Mouse (Mus musculus) gonadal fat pad, adult 2 months (tissue): ENCODE data around the gene Exoc8. TPM values are rescaled to one million over a fixed set of nuclear protein-coding genes. Genes with fewer than 3 reads are reported as not detected.

Source experiments
- DNase-seq: peaks from one replicate; pipeline ENCODE4 v3.0.0-alpha.2; 2012; ENCODE audit warnings: low read depth
- polyA plus RNA-seq: library from polyadenylated mRNA; depleted of rRNA; stranded (reverse); fragments of >200 nt; gene quantifications from 2 replicates; pipeline ENCODE4 v1.2.3, GENCODE M21; 2012; rRNA removed

The Exoc8 gene
- polyA plus RNA-seq, 1 experiment: 8.7 TPM

GRCm38 (mm10) chr8:124853511-124853910 lies 44.0 kb downstream of the Exoc8 start:
- no peak for DNase-seq

GRCm38 (mm10) chr8:124845573-124845972 lies 51.9 kb downstream of the Exoc8 start:
- no peak for DNase-seq

DNA sequence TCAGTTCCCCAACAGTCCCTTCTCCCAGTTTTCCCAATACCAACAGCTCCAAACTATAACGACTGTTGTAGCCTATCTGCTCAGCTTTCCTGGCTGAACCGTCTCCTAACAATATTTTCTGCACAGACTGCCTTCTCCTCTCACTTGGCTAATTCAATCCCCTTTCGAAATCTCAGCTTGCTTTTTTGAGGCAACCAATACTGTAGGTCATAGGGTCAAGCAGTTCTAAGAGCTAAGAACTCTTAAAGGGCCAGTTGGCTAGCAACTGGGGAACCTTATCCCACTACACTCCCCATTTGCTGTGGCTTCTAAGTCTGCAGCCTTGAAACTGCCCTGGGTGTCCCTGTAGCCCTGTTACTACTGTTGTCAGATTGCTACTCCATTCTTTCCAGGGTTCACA lies 52.4 kb downstream of the Exoc8 start:
- no peak for DNase-seq

Other genes starting within 250 kb of the Exoc8 start
- gene 2310022B05Rik, start 234.3 kb downstream of the Exoc8 start, polyA plus RNA-seq: 25.8 and 32.1 TPM in 2 replicates
- 24.7 and 25.1 TPM in 2 replicates for gene Ttc13, start 175.7 kb downstream of the Exoc8 start, polyA plus RNA-seq
- gene Arv1, start 175.6 kb downstream of the Exoc8 start, polyA plus RNA-seq: 13.3 and 18.3 TPM in 2 replicates
- 5.9 and 7.8 TPM in 2 replicates for gene Fam89a, start 145.9 kb downstream of the Exoc8 start, polyA plus RNA-seq
- 4.3 and 5.4 TPM in 2 replicates for gene Trim67, start 104.6 kb downstream of the Exoc8 start, polyA plus RNA-seq
- 106 and 129 TPM in 2 replicates for gene Gnpat, start 34.7 kb downstream of the Exoc8 start, polyA plus RNA-seq
- 10.1 and 10.5 TPM in 2 replicates for gene 2810004N23Rik, start 34.6 kb downstream of the Exoc8 start, polyA plus RNA-seq
- gene Sprtn, start 181 bp upstream of the Exoc8 start, polyA plus RNA-seq: 14.8 and 16.2 TPM in 2 replicates
- gene Egln1, start 51.6 kb upstream of the Exoc8 start, polyA plus RNA-seq: 29.5 TPM in 2 replicates
- gene Tsnax, start 115.3 kb upstream of the Exoc8 start, polyA plus RNA-seq: 49.7 TPM in 2 replicates
- gene Disc1, start 156.5 kb upstream of the Exoc8 start, polyA plus RNA-seq: 0.99 and 1.1 TPM in 2 replicates